Mouse (Mus musculus) urinary bladder, postnatal 4 days (tissue): ENCODE data around the gene Spdye4c.

Experiments used
- DNase-seq, 2 experiments: peaks; one replicate each; pipeline ENCODE4 v3.0.0; 2021 to 2022; ENCODE audit warnings: low spot score in 2 of 2

Gene Spdye4c

GRCm38 (mm10) chr2:128590909-128591308, at the start of gene Spdye4c:
Gene Spdye4c, plus strand, starts transcription at chr2:128591209.
- no peak for DNase-seq

- DNase-seq, result no peak
Observed at GRCm38 (mm10) chr2:128543495-128543894, 47.5 kb upstream of the Spdye4c start.

GRCm38 (mm10) chr2:128544421-128545137, 46.4 kb upstream of the Spdye4c start:
- no peak for DNase-seq

GRCm38 (mm10) chr2:128545447-128545846, 45.6 kb upstream of the Spdye4c start:
- DNase-seq, result no peak

- no peak for DNase-seq
Observed at GRCm38 (mm10) chr2:128547079-128547478, 43.9 kb upstream of the Spdye4c start.

- DNase-seq, result no peak
Observed at GRCm38 (mm10) chr2:128548262-128548661, 42.7 kb upstream of the Spdye4c start.

GRCm38 (mm10) chr2:128549561-128549960, 41.4 kb upstream of the Spdye4c start:
- DNase-seq, result no peak

GRCm38 (mm10) chr2:128549963-128550362, 41.0 kb upstream of the Spdye4c start:
- no peak for DNase-seq

GRCm38 (mm10) chr2:128552080-128552791, 38.8 kb upstream of the Spdye4c start:
- DNase-seq, result no peak

- no peak for DNase-seq
Observed at GRCm38 (mm10) chr2:128552798-128553720, 38.0 kb upstream of the Spdye4c start.

- no peak for DNase-seq
Observed at GRCm38 (mm10) chr2:128555082-128555481, 35.9 kb upstream of the Spdye4c start.

- no peak for DNase-seq
Observed at GRCm38 (mm10) chr2:128564195-128564594, 26.8 kb upstream of the Spdye4c start.

- no peak for DNase-seq
Observed at GRCm38 (mm10) chr2:128565904-128566303, 25.1 kb upstream of the Spdye4c start.

- DNase-seq, result no peak
Observed at GRCm38 (mm10) chr2:128566304-128567147, 24.5 kb upstream of the Spdye4c start.

GRCm38 (mm10) chr2:128568018-128568417, 23.0 kb upstream of the Spdye4c start:
- no peak for DNase-seq

GRCm38 (mm10) chr2:128568490-128568889, 22.5 kb upstream of the Spdye4c start:
- DNase-seq, result no peak

GRCm38 (mm10) chr2:128571001-128571400, 20.0 kb upstream of the Spdye4c start:
- DNase-seq, result no peak

GRCm38 (mm10) chr2:128572726-128573624, 18.0 kb upstream of the Spdye4c start:
- DNase-seq, result peak; percentile 66 to 88

GRCm38 (mm10) chr2:128582881-128583280, 8.1 kb upstream of the Spdye4c start:
- DNase-seq, result no peak

GRCm38 (mm10) chr2:128592301-128592700, 1.3 kb downstream of the Spdye4c start:
- no peak for DNase-seq
